Mouse (Mus musculus): Measurements from ENCODE around the gene Rsrp1. TPM values are rescaled to one million over a fixed set of nuclear protein-coding genes. Genes with fewer than 3 reads are reported as not detected.

Rsrp1 gene
- polyA plus RNA-seq, 1 experiment from 2014 or later = 363 TPM

GRCm38 (mm10) chr4:134946024-134946744, 22.8 kb downstream of the Rsrp1 start:
- Histone ChIP-seq H3K27me3 (replicated peaks; ENCODE audit: control insufficient read depth, insufficient read depth, low read length) (no peaks in the 10 kb centered on the region), H3K4me1 (ENCODE audit: control insufficient read depth, insufficient read depth, low read length) (no peaks in the 10 kb centered on the region), H3K9me3 (replicated peaks; ENCODE audit: control insufficient read depth, low read length) (no peaks in the 10 kb centered on the region), H3K27ac (ENCODE audit: low read depth, low read length) (no peak overlapping the region), H3K4me2 (ENCODE audit: low read length) (peak overlapping the region; percentile 28), H3K4me3 (ENCODE audit: low read depth, low read length) (no peak overlapping the region), H3K36me3 (ENCODE audit: control insufficient read depth, insufficient read depth, low read length) (no peaks in the 10 kb centered on the region), H3K9ac (ENCODE audit: low read length) (no peak overlapping the region)
- ATAC-seq (peak; percentile 65), DNase-seq (ENCODE audit: low spot score) (peak; percentile 90)
- 13% methylated on average over 17 of the region's 17 CpGs for WGBS

GRCm38 (mm10) chr4:134950518-134951091, 27.2 kb downstream of the Rsrp1 start:
- no peaks in the 10 kb centered on the region for H3K27me3 ChIP-seq (replicated peaks; ENCODE audit: control insufficient read depth, insufficient read depth, low read length)
- peak overlapping the region; percentile 40; the same call in 1 of the 2 replicates for H3K27ac ChIP-seq (ENCODE audit: low read depth, low read length)
- no peaks in the 10 kb centered on the region for H3K9me3 ChIP-seq (replicated peaks; ENCODE audit: control insufficient read depth, low read length)
- no peak overlapping the region for H3K4me2 ChIP-seq (ENCODE audit: low read length)
- H3K9ac ChIP-seq (ENCODE audit: low read length) = no peak overlapping the region
- no peak overlapping the region for H3K4me3 ChIP-seq (ENCODE audit: low read depth, low read length)
- H3K4me1 ChIP-seq (ENCODE audit: control insufficient read depth, insufficient read depth, low read length) = no peaks in the 10 kb centered on the region
- DNase-seq (ENCODE audit: low spot score) = peak; percentile 76
- peak; percentile 91 for ATAC-seq
- 18% methylated on average over 11 of the region's 11 CpGs for WGBS
- H3K36me3 ChIP-seq (ENCODE audit: control insufficient read depth, insufficient read depth, low read length) = no peaks in the 10 kb centered on the region

- H3K9me3 ChIP-seq (replicated peaks; ENCODE audit: control insufficient read depth, low read length) = no peaks in the 10 kb centered on the region
- 0 out of 2 replicates have a peak, but pooled peaks cover 3% of the 10 kb centered on the region for H3K27me3 ChIP-seq (replicated peaks; ENCODE audit: control insufficient read depth, insufficient read depth, low read length)
- H3K36me3 ChIP-seq (ENCODE audit: control insufficient read depth, insufficient read depth, low read length) = no peaks in the 10 kb centered on the region
- no peak overlapping the region for H3K4me2 ChIP-seq (ENCODE audit: low read length)
- H3K4me3 ChIP-seq (ENCODE audit: low read depth, low read length) = no peak overlapping the region
- no peaks in the 10 kb centered on the region for H3K4me1 ChIP-seq (ENCODE audit: control insufficient read depth, insufficient read depth, low read length)
- WGBS = 21% methylated on average over 15 of the region's 15 CpGs
- no peak for DNase-seq (ENCODE audit: low spot score)
- no peak for ATAC-seq
- H3K9ac ChIP-seq (ENCODE audit: low read length) = no peak overlapping the region
- no peak overlapping the region for H3K27ac ChIP-seq (ENCODE audit: low read depth, low read length)
These were observed 31.1 kb downstream of the Rsrp1 start for GRCm38 (mm10) chr4:134954461-134954860.

DNA sequence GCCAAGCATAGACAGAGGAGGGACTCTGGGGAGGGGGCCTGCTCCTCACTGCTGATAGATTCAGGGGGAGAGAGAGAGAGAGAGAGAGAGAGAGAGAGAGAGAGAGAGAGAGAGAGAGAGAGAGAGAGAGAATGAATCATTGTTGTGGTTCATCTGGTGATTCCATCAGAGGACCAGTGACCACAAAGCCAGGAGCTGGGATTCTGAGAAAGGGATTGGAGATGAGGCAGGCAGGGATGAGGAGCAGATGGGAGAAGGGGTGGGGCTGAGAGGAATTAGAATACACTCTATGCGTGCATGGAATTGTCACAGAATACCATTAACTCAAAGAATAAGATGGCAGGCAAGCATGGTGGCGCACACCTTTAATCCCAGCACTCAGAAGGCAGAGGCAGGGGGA, 31.8 kb downstream of the Rsrp1 start:
- H3K9me3 ChIP-seq (replicated peaks; ENCODE audit: control insufficient read depth, low read length) = no peaks in the 10 kb centered on the region
- no peak for DNase-seq (ENCODE audit: low spot score)
- no peaks in the 10 kb centered on the region for H3K4me1 ChIP-seq (ENCODE audit: control insufficient read depth, insufficient read depth, low read length)
- H3K27ac ChIP-seq (ENCODE audit: low read depth, low read length) = no peak overlapping the region
- ATAC-seq = no peak
- H3K27me3 ChIP-seq (replicated peaks; ENCODE audit: control insufficient read depth, insufficient read depth, low read length) = 0 out of 2 replicates have a peak, but pooled peaks cover 3% of the 10 kb centered on the region
- 76% methylated on average over 2 of the region's 2 CpGs for WGBS
- no peak overlapping the region for H3K4me3 ChIP-seq (ENCODE audit: low read depth, low read length)
- no peak overlapping the region for H3K9ac ChIP-seq (ENCODE audit: low read length)
- no peaks in the 10 kb centered on the region for H3K36me3 ChIP-seq (ENCODE audit: control insufficient read depth, insufficient read depth, low read length)
- no peak overlapping the region for H3K4me2 ChIP-seq (ENCODE audit: low read length)

- H3K4me1 ChIP-seq (ENCODE audit: control insufficient read depth, insufficient read depth, low read length) = no peaks in the 10 kb centered on the region
These were observed 32.5 kb downstream of the Rsrp1 start for GRCm38 (mm10) chr4:134955845-134956244.

GRCm38 (mm10) chr4:134956328-134956727, 32.9 kb downstream of the Rsrp1 start:
- ATAC-seq = no peak
- Histone ChIP-seq H3K9ac (ENCODE audit: low read length) (no peak overlapping the region), H3K27me3 (replicated peaks; ENCODE audit: control insufficient read depth, insufficient read depth, low read length) (0 out of 2 replicates have a peak, but pooled peaks cover 3% of the 10 kb centered on the region), H3K4me2 (ENCODE audit: low read length) (no peak overlapping the region), H3K4me1 (ENCODE audit: control insufficient read depth, insufficient read depth, low read length) (no peaks in the 10 kb centered on the region), H3K27ac (ENCODE audit: low read depth, low read length) (no peak overlapping the region), H3K4me3 (ENCODE audit: low read depth, low read length) (no peak overlapping the region), H3K36me3 (ENCODE audit: control insufficient read depth, insufficient read depth, low read length) (no peaks in the 10 kb centered on the region), H3K9me3 (replicated peaks; ENCODE audit: control insufficient read depth, low read length) (no peaks in the 10 kb centered on the region)
- DNase-seq (ENCODE audit: low spot score) = peak; percentile 60
- 18% methylated on average over 3 of the region's 3 CpGs for WGBS

More at GRCm38 (mm10) chr4:134955845-134956244, 32.5 kb downstream of the Rsrp1 start:
- DNase-seq (ENCODE audit: low spot score) = no peak
- H3K27ac ChIP-seq (ENCODE audit: low read depth, low read length) = no peak overlapping the region
- no peak overlapping the region for H3K4me3 ChIP-seq (ENCODE audit: low read depth, low read length)
- no peak for ATAC-seq
- H3K4me2 ChIP-seq (ENCODE audit: low read length) = no peak overlapping the region
- WGBS = 71% methylated on average over 3 of the region's 3 CpGs
- no peaks in the 10 kb centered on the region for H3K9me3 ChIP-seq (replicated peaks; ENCODE audit: control insufficient read depth, low read length)
- H3K27me3 ChIP-seq (replicated peaks; ENCODE audit: control insufficient read depth, insufficient read depth, low read length) = 0 out of 2 replicates have a peak, but pooled peaks cover 3% of the 10 kb centered on the region
- no peaks in the 10 kb centered on the region for H3K36me3 ChIP-seq (ENCODE audit: control insufficient read depth, insufficient read depth, low read length)
- H3K9ac ChIP-seq (ENCODE audit: low read length) = no peak overlapping the region

- Histone ChIP-seq H3K9ac (ENCODE audit: low read length) (no peak overlapping the region), H3K4me2 (ENCODE audit: low read length) (no peak overlapping the region), H3K9me3 (replicated peaks; ENCODE audit: control insufficient read depth, low read length) (no peaks in the 10 kb centered on the region), H3K36me3 (ENCODE audit: control insufficient read depth, insufficient read depth, low read length) (no peaks in the 10 kb centered on the region), H3K4me3 (ENCODE audit: low read depth, low read length) (no peak overlapping the region), H3K27ac (ENCODE audit: low read depth, low read length) (no peak overlapping the region), H3K27me3 (replicated peaks; ENCODE audit: control insufficient read depth, insufficient read depth, low read length) (0 out of 2 replicates have a peak, but pooled peaks cover 3% of the 10 kb centered on the region), H3K4me1 (ENCODE audit: control insufficient read depth, insufficient read depth, low read length) (no peaks in the 10 kb centered on the region)
- peak; percentile 62 for DNase-seq (ENCODE audit: low spot score)
- WGBS = 29% methylated on average over 19 of the region's 19 CpGs
- no peak for ATAC-seq
These were observed 39.8 kb downstream of the Rsrp1 start for GRCm38 (mm10) chr4:134963021-134963776.

DNA sequence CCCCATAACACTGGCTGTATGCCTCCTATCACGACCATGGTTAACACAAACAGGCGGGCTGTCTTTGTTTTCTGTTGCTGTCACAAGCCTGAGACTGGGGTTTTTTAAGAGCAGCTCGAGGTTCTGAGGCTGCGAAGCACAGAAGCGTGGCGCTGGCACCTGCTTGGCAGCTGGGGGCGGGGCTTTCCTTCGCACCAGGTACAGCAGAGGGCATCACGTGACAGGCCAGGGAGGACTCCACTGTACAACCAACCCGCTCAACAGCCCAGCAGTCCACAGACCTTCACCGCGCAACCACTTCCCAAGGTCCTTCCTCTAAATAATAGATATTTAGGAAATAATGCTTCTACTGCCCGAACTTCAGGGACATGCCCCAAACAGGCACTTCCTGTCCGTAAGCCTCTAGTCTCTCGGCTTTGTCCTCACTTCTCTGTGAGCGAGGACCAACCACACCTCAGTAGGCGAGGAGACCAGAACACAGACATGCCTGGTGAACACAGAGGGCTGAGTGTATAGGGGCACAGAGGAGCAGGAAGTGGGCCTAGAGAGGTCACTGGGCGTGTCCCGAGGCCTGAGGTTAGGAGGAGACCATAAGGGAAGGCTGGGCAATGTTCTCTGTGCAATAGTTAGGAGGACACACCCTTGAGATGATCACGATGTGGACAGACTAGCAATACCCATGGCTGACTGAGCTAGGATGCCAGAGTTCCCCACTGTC, 44.7 kb downstream of the Rsrp1 start:
- ATAC-seq (no peak), DNase-seq (ENCODE audit: low spot score) (no peak)
- Histone ChIP-seq H3K27ac (ENCODE audit: low read depth, low read length) (no peak overlapping the region), H3K4me2 (ENCODE audit: low read length) (no peak overlapping the region), H3K27me3 (replicated peaks; ENCODE audit: control insufficient read depth, insufficient read depth, low read length) (no peaks in the 10 kb centered on the region), H3K9ac (ENCODE audit: low read length) (no peak overlapping the region), H3K36me3 (ENCODE audit: control insufficient read depth, insufficient read depth, low read length) (no peaks in the 10 kb centered on the region), H3K9me3 (replicated peaks; ENCODE audit: control insufficient read depth, low read length) (no peaks in the 10 kb centered on the region), H3K4me3 (ENCODE audit: low read depth, low read length) (no peak overlapping the region), H3K4me1 (ENCODE audit: control insufficient read depth, insufficient read depth, low read length) (no peaks in the 10 kb centered on the region)
- WGBS = 80% methylated on average over 20 of the region's 20 CpGs
